Mouse (Mus musculus) heart, postnatal 36 days (tissue): Measurements from ENCODE around the gene Vps26c. TPM values are rescaled to one million over a fixed set of nuclear protein-coding genes. Genes with fewer than 3 reads are reported as not detected.
"Not testable (repeated sequence)": the region's sequence is repeated elsewhere in the genome, so short reads cannot be mapped to it uniquely, and the experiment has no call there.

Experiments used
- DNase-seq, 2 experiments: peaks; one replicate each; pipeline ENCODE4 v3.0.0; 2021 to 2022
- intact Hi-C: fragments of 180-260 bp; cut with DNase I; formaldehyde crosslinking; loops from one replicate; pipeline ENCODE4 v1.15.1; 2025
- total RNA-seq, 2 experiments: library from RNA; stranded (reverse); gene quantifications; 2 replicates each; pipeline ENCODE4 v1.2.3; 2021

Vps26c gene
- total RNA-seq, 2 experiments from 2014 or later = 24.1 to 28.1 TPM

DNA sequence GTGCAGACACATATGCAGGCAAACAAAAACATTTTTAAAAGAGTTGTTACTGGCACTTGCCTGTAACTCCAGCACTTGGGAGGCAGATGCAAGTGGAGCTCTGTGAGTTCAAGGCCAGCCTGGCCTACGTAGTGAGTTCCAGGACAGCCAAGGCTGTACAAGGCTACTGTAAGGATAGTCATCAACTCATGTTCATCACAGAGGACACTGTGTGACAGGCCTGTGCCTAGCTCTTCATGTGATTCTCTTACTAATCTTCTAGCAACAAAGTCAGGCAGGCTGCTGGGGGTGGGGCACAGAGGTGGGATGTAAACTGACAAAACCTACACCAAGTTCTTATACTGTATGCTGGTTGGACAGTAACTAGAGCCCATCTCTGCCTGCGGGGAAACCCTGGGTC lies 19.6 kb downstream of the Vps26c start:
- intact Hi-C loops = no loop called here
- no peak for DNase-seq

DNA sequence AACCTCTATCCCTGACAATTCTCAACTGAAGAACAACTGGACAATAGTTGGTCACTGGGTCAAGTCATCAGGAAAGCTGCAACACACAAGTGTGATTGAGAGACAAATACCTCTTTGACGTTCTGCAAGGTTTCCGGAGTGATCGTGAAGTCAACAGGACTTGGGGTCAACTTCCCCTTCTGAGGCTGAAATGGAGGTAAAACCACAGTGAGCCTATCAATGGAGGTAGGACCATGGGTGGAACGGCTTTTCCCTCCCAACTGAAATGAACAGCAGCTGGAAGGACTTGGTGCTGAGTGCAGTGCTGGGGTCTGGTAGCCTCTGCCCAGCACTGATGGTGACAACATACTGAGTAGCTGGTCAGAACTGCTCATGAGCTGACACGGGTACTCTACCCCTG lies 22.4 kb downstream of the Vps26c start:
- intact Hi-C loops = no loop called here

DNA sequence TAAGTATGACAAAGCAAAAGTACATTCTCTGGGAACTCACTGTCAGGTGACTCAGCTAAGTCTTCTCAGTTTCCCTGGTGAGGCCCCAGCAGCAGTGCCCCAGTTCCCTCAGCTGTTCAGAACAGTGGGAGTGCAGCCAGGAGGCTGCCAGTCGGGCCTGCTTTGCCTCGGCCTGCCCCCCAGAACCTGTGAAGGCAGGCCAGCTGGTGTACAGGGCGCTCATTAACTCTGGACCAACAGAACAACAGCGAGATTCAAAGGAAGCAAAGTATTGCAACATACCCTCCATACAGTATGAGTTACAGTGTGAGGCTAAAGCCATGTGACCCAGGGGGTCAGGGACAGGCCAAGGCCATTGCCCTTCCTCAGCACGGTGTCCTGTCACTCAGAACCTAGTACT lies 28.7 kb downstream of the Vps26c start:
- intact Hi-C loops = no loop called here
- peak; percentile 36 to 48 for DNase-seq

More for the DNA sequence above, 22.4 kb downstream of the Vps26c start:
- no peak for DNase-seq

DNA sequence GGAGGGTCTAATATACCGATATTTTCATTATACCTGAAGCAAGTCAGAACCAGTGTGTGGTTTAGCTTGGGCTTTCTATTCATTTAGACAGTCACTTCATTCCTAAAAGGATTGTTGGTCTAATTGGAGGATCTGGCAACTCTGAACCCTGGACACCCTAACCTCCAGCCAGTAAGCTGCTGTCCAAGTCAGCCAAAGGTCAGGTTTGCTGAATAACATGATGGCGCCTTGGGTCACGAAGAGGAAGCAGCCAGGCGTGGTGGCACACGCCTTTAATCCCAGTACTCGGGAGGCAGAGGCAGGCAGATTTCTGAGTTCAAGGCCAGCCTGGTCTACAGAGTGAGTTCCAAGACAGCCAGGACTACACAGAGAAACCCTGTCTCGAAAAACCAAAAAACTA lies 29.5 kb downstream of the Vps26c start:
- DNase-seq, intact Hi-C loops: not testable (repeated sequence)

DNA sequence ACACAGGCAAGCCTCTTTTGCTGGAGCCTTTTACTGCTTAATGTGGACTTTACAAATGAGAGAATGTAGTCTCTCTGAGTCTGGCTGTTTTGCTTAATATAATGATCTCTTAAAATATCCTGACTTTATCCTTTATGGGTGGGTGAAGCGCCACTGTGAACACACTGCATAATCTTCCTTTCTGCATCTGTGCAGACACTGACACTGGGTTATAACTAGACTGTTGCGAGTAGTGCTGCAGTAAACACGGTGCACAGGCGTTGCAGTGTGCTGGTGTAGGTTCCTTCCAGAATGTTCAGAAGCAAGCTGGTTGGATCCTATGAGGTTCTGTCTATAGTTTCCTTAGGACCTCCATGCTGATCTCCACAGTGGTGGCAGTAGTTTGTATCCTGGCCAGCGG lies 37.3 kb downstream of the Vps26c start:
- no peak for DNase-seq
- intact Hi-C loops = no loop called here

DNA sequence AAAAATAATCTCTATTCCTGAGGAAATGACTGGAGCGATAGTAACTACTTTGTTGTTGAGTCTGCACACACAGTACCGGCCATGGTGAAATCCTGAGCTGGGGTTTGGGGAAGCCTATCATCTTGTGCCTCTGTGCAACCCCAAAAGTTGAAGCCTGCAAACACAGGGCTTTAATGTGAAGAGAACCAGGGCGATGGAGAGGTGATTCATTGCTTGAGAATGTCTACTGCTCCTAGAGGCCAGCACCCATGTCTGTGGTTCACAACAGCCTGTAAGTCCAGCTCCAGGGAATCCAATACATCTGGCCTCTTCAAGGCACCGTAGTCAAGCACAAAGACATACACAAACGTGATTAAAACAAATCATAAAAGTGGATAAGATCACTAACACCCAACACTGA lies 39.3 kb downstream of the Vps26c start:
- no peak for DNase-seq
- intact Hi-C loops = no loop called here

DNA sequence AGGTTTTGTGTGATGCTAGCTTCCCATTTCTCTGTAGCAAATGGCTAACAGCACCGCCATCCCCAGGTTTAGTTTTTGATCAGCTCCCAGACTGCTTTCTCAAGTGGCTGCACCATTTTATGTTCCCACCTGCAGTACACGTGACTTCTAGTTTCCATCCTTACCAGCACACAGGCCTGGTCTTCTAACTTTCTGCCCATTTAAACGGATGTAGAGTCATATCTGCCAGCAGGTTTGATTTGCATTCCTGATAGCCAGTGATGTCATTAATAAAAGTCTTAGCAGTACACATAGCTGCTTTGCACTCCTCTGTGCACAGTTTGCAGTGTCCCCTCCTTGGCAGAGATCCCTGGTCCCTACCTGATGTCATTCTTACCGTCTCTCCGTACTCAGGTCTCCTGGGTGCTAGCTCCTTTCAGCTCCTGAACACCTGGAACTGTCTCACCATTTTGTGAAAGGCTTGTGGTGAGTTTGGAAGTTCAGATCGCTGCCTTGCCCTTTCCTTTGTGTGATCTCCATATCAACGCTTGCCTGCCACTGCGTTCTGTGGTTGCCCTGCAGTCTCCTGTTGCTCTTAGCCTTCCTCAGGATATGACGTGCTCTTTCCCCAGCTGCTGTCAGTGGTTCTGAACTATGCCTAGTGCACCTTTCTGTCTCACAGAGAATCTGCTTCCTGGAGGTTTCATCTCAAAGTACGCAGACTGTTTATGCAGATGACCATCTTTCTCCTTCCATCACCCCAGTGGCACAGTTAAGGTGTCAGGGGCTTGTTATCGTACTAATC lies 41.7 kb downstream of the Vps26c start:
- no peak for DNase-seq

DNA sequence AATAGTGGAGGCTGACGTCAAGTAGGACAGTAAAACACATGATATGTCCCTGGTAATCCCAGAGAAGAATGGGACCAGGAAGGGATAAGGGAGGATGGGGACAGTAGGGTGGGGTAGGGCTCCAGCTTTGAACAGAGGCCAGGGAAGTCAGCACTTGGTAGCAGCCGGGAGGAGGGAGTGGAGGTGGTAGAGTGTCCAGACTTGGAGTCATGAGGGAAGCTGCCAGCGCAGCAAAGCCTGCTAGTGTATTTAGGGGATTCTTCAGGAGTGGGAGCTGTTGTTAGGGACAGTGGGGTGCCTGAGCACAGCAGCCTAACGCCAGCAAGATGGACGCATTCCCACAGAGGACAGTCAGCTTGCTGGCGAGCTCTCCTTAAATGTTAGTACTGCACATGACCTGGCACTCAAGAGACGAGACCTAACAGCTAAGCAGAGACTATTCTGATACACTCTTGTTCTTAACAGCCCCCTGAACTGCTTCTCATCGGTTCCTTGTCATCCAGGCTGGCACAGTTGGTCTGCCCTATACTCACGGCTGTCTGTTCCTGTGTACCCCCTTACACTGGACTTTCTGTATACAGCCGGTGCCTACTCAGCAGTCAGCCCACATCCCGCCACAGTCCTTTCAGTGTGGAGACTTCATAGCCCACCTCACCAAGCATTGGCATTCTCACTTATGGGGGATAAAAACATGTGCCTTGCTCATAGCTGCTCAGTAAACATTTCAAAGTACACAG lies 53.4 kb downstream of the Vps26c start:
- intact Hi-C loops = loop anchor here (2.0 to 5.0 kb wide), 3 partner anchors 94 to 239 kb away; no protein-coding TSS in a partner anchor
- peak; percentile 22 to 47 for DNase-seq

More for the DNA sequence above, 41.7 kb downstream of the Vps26c start:
- intact Hi-C loops = no loop called here

DNA sequence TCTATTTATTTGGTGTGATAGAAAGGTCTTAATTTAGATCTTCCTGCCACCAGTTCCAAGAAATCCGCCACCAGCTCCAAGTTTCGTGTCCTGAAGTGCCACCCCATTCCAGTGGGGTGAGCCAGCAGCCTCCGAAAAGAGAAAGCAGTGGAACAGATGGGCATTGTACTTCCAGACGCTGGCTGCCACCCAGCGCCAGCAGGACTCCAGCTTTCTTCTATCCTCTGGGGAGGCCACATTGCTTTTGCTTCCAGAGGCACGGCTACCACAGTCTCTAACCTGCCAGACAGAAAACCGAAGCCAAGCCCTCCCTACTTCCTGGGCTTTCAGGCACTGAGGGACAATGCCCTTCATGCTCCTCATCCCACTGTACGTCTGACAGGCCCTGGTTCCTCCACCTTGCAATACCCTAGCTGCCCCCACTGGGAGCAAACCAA lies 54.1 kb downstream of the Vps26c start:
- DNase-seq = peak; percentile 62
- intact Hi-C loops = loop anchor here (2.0 to 5.0 kb wide), 3 partner anchors 95 to 240 kb away; no protein-coding TSS in a partner anchor

DNA sequence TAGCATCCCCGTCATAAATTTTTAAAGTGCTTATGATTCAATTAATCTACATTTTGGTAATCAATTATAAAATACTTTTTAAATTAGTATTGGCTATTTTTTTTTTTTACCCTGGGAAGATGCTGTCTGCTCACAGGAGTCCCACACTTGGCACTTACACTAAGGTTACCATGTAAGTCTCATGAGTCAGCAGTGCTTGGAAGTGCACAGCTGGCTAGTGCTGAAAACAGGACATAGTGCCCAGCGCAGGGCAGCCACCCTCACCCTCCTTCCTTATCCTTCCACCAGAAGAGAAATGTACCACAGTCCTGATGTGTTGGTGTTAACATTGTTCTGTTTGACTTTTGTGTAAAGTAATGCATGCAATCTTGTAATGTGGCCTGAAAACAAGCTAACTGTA lies 58.2 kb downstream of the Vps26c start:
- DNase-seq = no peak
- intact Hi-C loops = no loop called here

DNA sequence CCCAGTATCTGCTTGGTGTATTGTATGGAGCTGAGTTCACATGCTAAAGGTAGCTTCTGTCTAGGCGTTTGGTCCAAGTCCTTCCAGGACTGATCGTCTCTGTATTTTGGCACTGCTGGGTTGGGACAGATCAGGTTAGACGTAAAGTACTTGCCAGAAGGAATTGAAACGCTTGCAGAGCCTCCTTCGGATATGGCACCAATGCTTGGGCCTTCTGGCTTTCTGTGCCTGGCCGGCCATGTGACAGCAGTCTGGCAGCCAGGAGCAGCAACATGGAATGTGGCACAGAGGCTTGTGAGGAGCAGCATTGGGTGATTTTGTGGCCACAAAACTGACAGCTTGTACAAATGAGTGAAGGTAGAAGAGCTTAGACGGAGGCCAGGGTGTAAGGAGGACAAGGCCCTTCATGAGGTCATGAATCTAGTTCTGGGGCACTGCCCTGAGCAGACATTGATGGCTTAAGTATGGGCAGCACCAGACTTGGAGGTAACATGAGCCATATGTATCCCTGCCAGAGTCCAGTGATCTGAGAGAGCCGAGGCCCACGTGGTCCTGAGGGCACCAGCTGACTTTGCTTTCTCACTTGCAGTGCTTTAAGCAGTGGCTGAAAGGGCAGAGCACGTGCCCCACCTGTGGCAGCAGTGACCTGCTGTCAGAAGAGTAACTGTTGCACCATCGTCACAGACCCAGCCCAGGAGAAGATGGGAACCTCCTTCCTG lies 59.1 kb downstream of the Vps26c start:
- peak; percentile 36 to 45 for DNase-seq
- intact Hi-C loops = no loop called here

DNA sequence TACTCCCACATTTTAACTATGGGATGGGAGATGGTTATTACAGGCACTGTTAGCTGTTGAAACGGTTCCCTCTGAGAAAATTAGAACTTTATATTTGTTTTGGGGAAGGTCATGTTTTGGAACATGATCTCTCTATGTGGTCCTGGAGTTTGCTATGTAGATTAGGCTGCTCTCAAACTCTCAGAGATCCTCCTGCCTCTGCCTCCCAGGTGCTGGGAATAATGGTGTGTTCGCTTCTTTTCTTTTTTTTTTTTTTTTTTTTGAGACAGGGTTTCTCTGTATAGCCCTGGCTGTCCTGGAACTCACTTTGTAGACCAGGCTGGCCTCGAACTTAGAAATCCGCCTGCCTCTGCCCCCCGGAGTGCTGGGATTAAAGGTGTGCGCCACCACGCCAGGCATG lies 60.3 kb downstream of the Vps26c start:
- DNase-seq, intact Hi-C loops: not testable (repeated sequence)

DNA sequence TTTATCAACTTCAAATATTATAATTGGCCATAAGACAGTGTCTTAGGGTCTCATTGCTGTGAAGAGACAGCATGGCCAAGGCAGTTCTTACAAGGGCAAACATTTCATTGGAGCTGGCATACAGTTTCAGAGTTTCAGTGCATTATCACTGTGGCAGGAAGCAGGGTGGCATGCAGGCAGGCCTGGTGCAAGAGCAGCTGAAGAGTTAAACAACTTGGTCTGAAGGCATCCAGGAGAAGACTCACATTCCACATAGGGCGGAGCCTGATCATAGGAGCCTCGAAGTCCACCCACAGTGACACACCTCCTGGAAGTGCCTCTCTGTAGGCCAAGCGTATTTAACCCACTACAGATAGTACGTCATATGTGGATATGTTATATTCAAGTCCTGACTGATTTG lies 60.7 kb downstream of the Vps26c start:
- intact Hi-C loops = no loop called here
- DNase-seq = no peak

DNA sequence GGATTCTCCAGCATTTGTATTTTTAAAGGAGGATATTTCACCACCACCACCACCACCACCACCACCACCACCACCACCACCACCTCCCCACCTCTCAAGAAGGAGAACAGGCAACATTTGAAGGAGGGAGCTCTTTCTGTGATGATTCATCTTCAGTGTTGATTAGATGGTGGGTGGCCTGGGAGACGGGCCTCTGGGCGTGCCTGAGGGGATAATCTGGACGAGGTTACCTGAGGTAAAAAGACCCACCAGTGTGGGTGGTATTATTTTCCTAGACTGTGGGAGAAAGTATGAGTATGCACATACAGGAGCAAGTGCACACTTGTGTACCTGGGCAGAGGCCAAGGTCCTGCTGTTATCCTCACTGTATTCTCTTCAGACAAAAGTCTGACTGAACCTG lies 62.6 kb downstream of the Vps26c start:
- DNase-seq = no peak
- intact Hi-C loops = loop anchor here (5.0 kb wide), 1 partner anchor 158 kb away; no protein-coding TSS in a partner anchor

DNA sequence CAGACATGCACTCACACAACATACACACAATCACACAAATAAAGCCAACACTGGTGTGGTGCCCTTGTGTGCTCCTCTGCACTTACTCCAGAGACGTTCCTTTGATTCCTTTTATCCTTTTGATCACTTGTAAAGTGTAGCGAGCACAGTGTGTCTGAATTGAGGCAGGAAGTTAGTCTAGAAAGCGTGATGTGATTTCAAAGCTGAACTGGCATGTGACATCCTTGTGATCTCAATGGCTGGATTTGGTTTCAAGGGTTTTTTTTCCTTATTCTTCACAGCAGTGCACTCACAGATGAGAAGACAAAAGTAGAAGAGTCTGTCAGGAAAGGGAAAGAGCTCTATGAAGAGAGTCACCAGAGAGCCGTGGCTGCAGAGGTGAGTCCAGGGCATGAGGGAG lies 72.5 kb downstream of the Vps26c start:
- intact Hi-C loops = no loop called here
- no peak for DNase-seq

DNA sequence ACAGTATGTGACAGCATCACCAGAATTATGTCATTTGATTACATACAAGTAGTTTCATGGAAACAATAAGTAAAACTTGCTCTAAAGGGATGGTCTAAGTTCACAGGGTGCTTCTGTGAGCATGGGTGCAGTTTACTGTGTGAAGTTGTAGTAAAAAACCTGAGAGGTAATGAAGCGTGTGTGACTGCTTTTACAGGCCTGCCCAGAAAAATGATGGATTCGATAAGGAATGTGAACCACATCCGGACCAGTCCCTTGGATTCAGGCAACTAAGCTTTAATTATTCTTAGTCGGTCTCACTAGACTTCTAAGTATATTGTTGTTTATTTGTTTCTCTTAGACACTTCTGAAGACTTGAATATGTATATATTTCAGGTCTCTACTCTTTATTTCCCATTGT lies 73.9 kb downstream of the Vps26c start:
- intact Hi-C loops = no loop called here
- DNase-seq = no peak

DNA sequence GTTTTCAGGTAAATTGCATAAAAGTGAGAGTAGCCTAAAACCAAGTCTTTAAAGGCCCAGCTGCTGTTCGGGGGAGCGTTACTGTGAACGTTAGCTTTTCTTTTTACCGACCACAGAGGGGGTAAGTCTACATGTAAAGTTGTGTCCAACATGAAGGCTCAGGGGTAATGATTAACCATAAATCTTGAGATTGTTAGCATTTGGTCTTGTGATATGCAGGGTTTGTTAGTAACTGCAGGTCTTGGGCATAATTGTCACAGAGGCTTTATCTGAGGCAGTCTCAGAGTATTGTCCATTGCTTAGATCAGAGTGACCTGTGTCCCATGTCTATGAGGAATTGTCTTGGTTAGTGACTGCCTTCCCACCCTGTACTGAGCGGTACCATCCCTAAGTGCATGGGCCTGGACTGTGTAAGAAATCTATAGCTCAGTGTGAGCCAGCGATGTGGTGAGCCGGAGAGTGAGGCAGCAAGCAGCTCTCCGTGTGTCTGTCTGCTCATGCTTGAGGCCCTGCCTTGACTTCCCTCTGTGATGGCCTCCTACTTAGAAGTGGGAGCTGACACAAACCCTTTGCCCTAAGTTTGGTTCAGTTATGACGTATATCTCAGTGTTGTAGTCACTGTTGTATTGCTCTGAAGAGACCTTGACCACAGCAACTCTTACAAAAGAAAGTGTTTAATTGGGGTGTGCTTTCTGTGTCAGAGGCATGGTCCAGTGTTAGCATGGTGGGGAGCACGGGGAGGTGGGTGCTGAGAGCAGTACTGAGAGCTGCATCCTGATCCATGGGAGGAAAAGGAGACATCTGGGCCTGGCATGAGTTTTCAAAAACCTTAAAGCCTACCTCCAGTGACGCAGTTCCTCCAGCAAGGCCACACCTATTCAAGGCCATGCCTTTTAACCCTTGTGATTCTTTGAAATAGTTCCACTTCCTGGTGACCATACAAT lies 74.8 kb downstream of the Vps26c start:
- DNase-seq = no peak
- intact Hi-C loops = no loop called here

DNA sequence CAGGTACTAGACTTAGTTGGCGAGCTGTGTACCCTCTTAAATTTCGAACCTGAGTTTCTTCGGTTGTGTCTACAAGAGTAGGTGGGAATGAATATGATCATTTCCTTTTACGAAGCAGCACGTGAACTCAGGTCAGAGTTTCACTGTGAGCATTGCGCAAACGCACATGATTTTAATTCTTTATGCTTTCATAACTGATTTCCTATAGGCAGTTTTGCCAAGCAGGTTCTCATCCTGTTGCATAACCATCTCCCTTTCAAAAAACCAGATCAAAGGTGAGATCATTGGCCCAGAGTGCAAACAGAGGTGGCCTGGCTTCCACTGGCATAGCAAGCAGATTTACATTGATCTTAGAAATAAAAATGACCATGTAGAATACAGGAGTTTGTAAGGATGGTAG lies 77.0 kb downstream of the Vps26c start:
- DNase-seq = no peak
- intact Hi-C loops = no loop called here

DNA sequence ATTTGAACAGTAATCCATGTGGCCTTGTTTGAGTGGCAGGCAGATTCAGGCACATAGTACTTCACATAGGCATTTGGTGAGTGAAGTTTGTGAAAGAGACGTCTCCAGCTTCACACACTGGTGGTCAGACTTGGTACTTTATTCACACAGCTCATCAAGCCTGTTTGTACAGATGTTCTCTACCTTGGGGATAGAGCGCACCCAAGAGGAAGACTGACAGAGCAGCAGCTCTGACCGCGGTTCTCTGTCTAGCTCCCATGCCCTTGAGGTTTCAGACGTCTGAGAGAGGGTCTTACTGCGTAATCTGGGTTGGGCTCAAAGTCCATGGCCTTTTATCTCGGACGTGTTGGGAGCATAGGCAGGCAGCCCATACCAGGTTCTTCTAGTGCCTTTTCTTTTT lies 77.5 kb downstream of the Vps26c start:
- intact Hi-C loops = no loop called here
- DNase-seq = no peak
